Mouse (Mus musculus): Measurements from ENCODE around the gene Banp.

Banp gene

DNA sequence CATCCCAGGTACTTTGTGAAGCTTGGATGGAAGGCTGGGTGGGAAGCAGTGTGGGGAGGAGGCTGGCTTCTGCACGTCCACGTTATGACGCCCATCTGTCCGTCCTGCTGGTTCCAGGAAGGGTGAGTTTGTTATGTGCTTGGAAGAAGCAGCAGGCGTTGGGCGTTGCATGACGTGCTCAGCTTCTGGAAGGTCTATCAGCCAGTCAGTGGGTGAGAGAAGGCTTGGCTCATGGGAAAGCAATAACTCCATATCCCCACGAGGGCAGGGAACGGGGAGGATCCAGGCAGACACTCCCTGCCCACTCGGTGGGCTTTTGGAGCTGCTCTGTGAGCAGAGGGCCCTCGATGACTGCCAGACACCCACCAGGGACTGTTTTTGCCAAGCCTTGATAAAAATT lies 119.7 kb downstream of the Banp start:
- no peak for DNase-seq

DNA sequence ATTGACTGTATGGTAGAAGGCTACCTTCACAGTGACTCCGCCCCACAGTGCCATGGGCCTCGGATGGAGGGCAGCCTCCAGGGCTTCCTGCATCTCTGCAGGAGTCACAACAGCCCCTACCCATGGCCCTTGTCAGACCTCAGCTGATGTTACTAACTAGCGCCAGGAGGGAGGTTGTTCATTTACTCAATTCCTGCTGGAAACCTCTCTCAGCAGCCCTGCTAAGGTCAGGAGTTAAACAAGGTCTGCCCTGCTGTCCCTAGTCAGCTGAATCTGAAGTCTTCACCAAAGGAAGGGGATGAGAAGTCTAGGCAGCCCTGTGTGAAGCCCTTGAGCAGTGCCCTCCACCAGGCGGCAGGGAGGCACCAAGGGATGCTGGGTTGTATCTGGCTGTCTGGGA lies 121.6 kb downstream of the Banp start:
- no peak for DNase-seq

DNA sequence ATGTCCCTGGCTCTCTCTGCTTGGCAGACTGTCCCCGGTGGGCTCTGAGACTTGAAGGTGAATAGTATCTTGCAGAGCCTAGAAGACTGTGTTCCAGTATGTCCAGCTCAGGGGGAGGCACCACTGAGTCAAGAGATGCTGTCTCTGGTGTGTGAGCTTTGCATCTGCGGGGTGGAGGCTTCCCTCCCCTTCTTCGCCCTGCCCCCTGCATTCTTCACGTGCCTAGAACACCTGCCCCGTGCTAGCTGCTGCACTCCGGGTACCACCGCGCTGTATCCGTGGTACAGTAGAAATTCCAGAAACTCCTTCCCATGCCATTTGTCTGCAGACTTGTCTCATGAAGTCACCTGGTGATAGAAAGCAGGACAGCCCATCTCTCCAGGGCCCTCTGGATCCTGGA lies 124.4 kb downstream of the Banp start:
- no peak for DNase-seq

DNA sequence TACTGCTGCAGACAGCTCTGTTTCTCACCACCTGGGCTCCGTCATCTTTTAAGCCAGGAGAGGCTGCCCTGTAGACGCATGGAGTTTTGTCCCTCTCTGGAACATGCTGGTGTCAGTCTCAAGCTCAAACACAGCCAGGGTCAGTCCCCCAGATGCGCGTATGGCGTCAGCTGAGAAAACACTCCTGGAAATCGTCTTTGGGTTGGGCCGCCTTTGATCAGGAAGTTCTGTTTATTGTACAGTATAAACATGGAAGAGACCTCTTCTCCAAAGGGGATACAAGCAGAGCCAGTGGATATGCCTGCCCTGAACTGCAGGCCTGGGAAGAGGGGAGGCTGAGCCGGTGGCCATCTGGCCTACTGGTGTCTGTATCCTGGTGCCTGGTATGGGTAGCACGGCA lies 124.9 kb downstream of the Banp start:
- DNase-seq = peak; percentile 21

DNA sequence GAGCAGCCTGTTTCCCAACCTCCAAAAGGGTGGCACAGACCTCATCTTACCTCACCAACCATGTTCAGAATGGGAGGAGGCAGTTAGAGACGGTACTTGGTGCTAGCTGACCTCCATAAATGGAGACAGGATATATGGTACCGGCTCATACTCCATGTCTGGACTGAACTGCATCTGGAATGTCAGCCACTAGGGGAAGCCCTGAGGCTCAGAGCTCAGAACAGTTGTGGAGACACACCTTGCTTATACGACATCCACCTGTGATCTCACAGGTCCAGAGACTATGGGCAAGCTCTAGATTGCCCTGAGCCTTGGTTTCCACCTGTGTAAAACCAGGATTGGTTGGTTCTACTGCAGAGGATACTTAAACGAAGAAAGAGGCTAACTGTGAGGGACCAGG lies 125.4 kb downstream of the Banp start:
- no peak for DNase-seq

DNA sequence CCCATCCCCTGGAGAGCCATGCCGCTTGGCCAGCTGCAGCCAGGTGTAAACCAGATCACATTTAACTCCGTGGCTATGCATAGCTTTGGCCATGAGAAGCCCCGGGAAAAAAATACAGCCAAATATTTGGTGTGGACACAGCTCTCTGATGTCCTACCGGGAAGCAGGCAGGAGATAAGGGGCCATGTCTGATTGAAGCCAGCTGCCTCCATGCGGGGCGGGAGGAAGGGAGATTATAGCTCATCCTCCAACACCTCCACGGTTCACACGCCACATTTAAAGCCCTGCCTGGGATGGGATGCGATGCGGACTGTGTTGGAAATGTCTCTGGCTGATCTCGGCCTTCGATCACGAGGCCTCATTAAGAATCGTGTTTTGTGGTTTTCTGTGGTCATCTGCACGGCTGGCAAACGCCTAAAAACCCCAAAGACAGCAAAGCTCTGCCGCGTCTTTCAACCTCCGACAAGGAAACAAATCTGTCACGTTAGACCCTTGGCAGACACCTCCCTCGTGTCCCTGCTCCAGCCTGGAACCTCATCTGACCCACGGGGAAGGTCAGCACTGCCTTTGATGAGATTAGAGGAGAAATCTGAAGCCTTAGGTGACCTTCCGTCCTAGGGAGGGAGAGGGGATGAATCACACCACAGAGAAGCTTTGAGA lies 126.8 kb downstream of the Banp start:
- no peak for DNase-seq

- no peak for DNase-seq
Measured at GRCm38 (mm10) chr8:122078321-122078720, 128.8 kb downstream of the Banp start.
